9 mouse cellular contexts compared by ENCODE assay signal in the genomic region with DNA sequence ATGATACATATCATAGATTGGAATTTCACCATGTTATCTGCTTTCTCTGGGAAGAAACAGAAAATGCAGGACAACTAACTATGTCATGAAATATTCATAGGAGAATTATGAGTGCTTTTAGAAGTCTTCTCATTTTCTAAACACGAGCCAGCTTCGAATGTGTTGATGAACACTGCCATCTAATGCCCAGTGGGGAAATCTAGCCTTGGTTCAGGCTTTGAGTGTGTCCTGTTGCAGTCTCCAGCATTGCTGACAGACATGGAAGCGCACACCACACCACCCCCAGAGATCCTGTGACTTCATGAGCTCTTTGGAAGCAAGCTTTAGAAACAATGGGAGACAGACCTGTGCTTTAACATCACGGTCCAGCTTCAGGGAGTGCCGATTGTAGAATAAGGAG.
DNase-seq lines count a peak whose midpoint lies in the region; ATAC-seq lines count a peak whose summit lies in the region.
"Had no signal": no experiment of that assay in that cellular context is flagged by ENCODE, and none has a peak within 500 bp of the region (broad histone marks: within the 10 kb centered on the region; RNA-seq: fewer than 3 reads in every experiment).

No protein-coding gene starts in this region.

- no peak for ATAC-seq in CD4-positive, CD25-positive, alpha-beta regulatory T cell, adult 4 months
- peak; percentile 68; the same call in 1 of the 2 replicates for ATAC-seq in kidney, embryonic 14.5 days (ENCODE audit: low FRiP score, low TSS enrichment)
- ATAC-seq in limb, embryonic 11.5 days (ENCODE audit: insufficient number of reproducible peaks, low FRiP score, low TSS enrichment, low read depth) = no peak

- no peak overlapping the region for H3K27ac ChIP-seq in kidney, embryonic 14.5 days (ENCODE audit: low read depth, low read length)
- no peak overlapping the region for H3K27ac ChIP-seq in limb, embryonic 11.5 days (replicated peaks; ENCODE audit: low read depth, low read length)
- H3K27ac ChIP-seq: macrophage had no signal

- DNase-seq in CD4-positive, CD25-positive, alpha-beta regulatory T cell, adult 2 months (ENCODE audit: low read depth, low spot score) = peak; percentile 2
- DNase-seq in ovary, postnatal 36 days (ENCODE audit: low spot score) = peak; percentile 5
- DNase-seq in ovary, adult 18-20 months (ENCODE audit: low spot score) = no peak
- peak; percentile 34 for DNase-seq in limb, embryonic 11.5 days (ENCODE audit: low spot score)
- DNase-seq in right cerebral cortex, postnatal 10 days (ENCODE audit: low spot score in 2 of 2) = peak; percentile 72 to 79
- no peak for DNase-seq in urinary bladder, postnatal 10 days (ENCODE audit: low spot score)

- no peaks in the 10 kb centered on the region for H3K4me1 ChIP-seq in kidney, embryonic 14.5 days (ENCODE audit: control insufficient read depth, insufficient read depth, low read length)
- H3K4me1 ChIP-seq in limb, embryonic 11.5 days (ENCODE audit: control insufficient read depth, insufficient read depth, low read length) = no peaks in the 10 kb centered on the region

- H3K4me2 ChIP-seq in kidney, embryonic 14.5 days (replicated peaks; ENCODE audit: low read depth, low read length) = no peak overlapping the region
- no peak overlapping the region for H3K4me2 ChIP-seq in limb, embryonic 11.5 days (ENCODE audit: low read depth, severe bottlenecking)

- no peaks in the 10 kb centered on the region for H3K27me3 ChIP-seq in kidney, embryonic 14.5 days (ENCODE audit: control insufficient read depth, insufficient read depth, low read length)
- no peaks in the 10 kb centered on the region for H3K27me3 ChIP-seq in limb, embryonic 11.5 days (ENCODE audit: control insufficient read depth, insufficient read depth, low read length)

- H3K4me3 ChIP-seq in kidney, embryonic 14.5 days (ENCODE audit: low read length) = no peak overlapping the region
- no peak overlapping the region for H3K4me3 ChIP-seq in limb, embryonic 11.5 days (ENCODE audit: low read depth, low read length)

- WGBS in kidney, embryonic 14.5 days = 46% methylated on average over 5 of the region's 5 CpGs
- WGBS in limb, embryonic 11.5 days = 56% methylated on average over 5 of the region's 5 CpGs

- H3K9me3 ChIP-seq in kidney, embryonic 14.5 days (ENCODE audit: control insufficient read depth, low read length) = no peaks in the 10 kb centered on the region
- H3K9me3 ChIP-seq in limb, embryonic 11.5 days (ENCODE audit: control insufficient read depth, low read length) = no peaks in the 10 kb centered on the region

- H3K9ac ChIP-seq in kidney, embryonic 14.5 days (ENCODE audit: low read depth, low read length) = no peak overlapping the region
- no peak overlapping the region for H3K9ac ChIP-seq in limb, embryonic 11.5 days (ENCODE audit: low read length)

- no peaks in the 10 kb centered on the region for H3K36me3 ChIP-seq in kidney, embryonic 14.5 days (ENCODE audit: control insufficient read depth, insufficient read depth, low read length)
- no peaks in the 10 kb centered on the region for H3K36me3 ChIP-seq in limb, embryonic 11.5 days (ENCODE audit: control insufficient read depth, insufficient read depth, low read length)

Comparison
In these comparisons a context has a peak if more than half of its experiments do, and no peak if none do; other contexts are left out.
1. DNase-seq: peak in CD4-positive, CD25-positive, alpha-beta regulatory T cell, adult 2 months (single experiment), ovary, postnatal 36 days (single experiment), limb, embryonic 11.5 days (single experiment) and right cerebral cortex, postnatal 10 days (2 of 2); none in ovary, adult 18-20 months (single experiment) and urinary bladder, postnatal 10 days (single experiment).